Mouse (Mus musculus) spleen, adult 2 months (tissue): Measurements from ENCODE around the gene Vars.
A peak's percentile ranks its signal among the peaks of the same experiment; 100 is the strongest.
"Not testable (repeated sequence)": the region's sequence is repeated elsewhere in the genome, so short reads cannot be mapped to it uniquely, and the experiment has no call there.

Experiments used
- CTCF ChIP-seq: fragments of 200-500 bp; IDR thresholded peaks from 2 replicates; pipeline ENCODE4 v1.5.1; 2011; ENCODE audit warnings: mild to moderate bottlenecking, inconsistent platforms; ENCODE audit not compliant: insufficient read depth, insufficient read length, insufficient replicate concordance; ENCODE audit errors: extremely low read depth
- POLR2A ChIP-seq: fragments of 200-500 bp; IDR thresholded peaks from 2 replicates; pipeline ENCODE4 v1.6.1; 2011; ENCODE audit warnings: low read depth, low read length, inconsistent platforms

- TF ChIP-seq CTCF: not testable (repeated sequence)
- TF ChIP-seq POLR2A: peak; percentile 57; the same call in 1 of the 2 replicates
Observed at GRCm38 (mm10) chr17:34999871-35000716, 693 bp upstream of the Vars start.
